19 mouse cellular contexts compared by ENCODE assay signal in genomic region chr6:39791806-39792205, GRCm38 (mm10).
"Had no signal": no experiment of that assay in that cellular context is flagged by ENCODE, and none has a peak within 500 bp of the region (broad histone marks: within the 10 kb centered on the region; RNA-seq: fewer than 3 reads in every experiment).

No protein-coding gene starts in this region.

- ATAC-seq: inflammation-experienced regulatory T-cells, adult 6 months; liver, postnatal 0 days; lung, postnatal 0 days; midbrain, embryonic 16.5 days had no signal

- H3K9me3 ChIP-seq: limb, embryonic 12.5 days; limb, embryonic 15.5 days; midbrain, embryonic 10.5 days; stomach, embryonic 15.5 days had no signal

- H3K4me1 ChIP-seq: stomach, embryonic 15.5 days had no signal

- DNase-seq: kidney, adult 2 months; kidney, postnatal 25 days; left cerebral cortex, postnatal 4 days; liver, postnatal 0 days; lung, embryonic 14.5 days; right cerebral cortex, postnatal 25 days; spleen, adult 18-20 months; thymus, postnatal 25 days had no signal

- H3K27ac ChIP-seq: kidney, postnatal 0 days; limb, embryonic 12.5 days; limb, embryonic 15.5 days; liver, embryonic 14.5 days; macrophage; midbrain, embryonic 10.5 days; stomach, embryonic 15.5 days had no signal

- H3K9ac ChIP-seq: limb, embryonic 12.5 days; limb, embryonic 15.5 days; liver, embryonic 14.5 days; liver, postnatal 0 days; lung, embryonic 14.5 days; stomach, embryonic 15.5 days had no signal

- H3K36me3 ChIP-seq: limb, embryonic 12.5 days; limb, embryonic 15.5 days; midbrain, embryonic 10.5 days; stomach, embryonic 15.5 days had no signal

- H3K27me3 ChIP-seq: limb, embryonic 12.5 days; limb, embryonic 15.5 days; stomach, embryonic 15.5 days had no signal

- H3K4me2 ChIP-seq: limb, embryonic 12.5 days; limb, embryonic 15.5 days; liver, embryonic 11.5 days; lung, embryonic 14.5 days; stomach, embryonic 15.5 days had no signal

- H3K4me3 ChIP-seq: limb, embryonic 12.5 days; limb, embryonic 15.5 days; midbrain, embryonic 10.5 days; stomach, embryonic 15.5 days had no signal
